Mouse (Mus musculus): ENCODE results near the gene Gm32802. TPM values are rescaled to one million over a fixed set of nuclear protein-coding genes. Genes with fewer than 3 reads are reported as not detected.

Gene Gm32802
- polyA plus RNA-seq (2012; rRNA removed), result 0.08 and 0.15 TPM in 2 replicates

GRCm38 (mm10) chr10:118258388-118258787, at the start of gene Gm32802:
Gene Gm32802 (plus strand): TSS chr10:118258688.

GRCm38 (mm10) chr10:118240680-118241079, 17.8 kb upstream of the Gm32802 start, which contains the start of gene Gm32717:
Gene Gm32717 (minus strand): TSS chr10:118240780.

GRCm38 (mm10) chr10:118294938-118295337, 36.5 kb downstream of the Gm32802 start, which contains the start of gene Iltifb:
Gene Iltifb (minus strand): TSS chr10:118295038.

Other genes starting within 250 kb of the Gm32802 start
- 42.4 and 48.0 TPM in 2 replicates for gene Mdm1, start 116.9 kb upstream of the Gm32802 start, polyA plus RNA-seq (2012; rRNA removed)
- 0.13 and 0.15 TPM in 2 replicates for gene Il22, start 53.7 kb upstream of the Gm32802 start, polyA plus RNA-seq (2012; rRNA removed)
- gene Gm32717, start 17.9 kb upstream of the Gm32802 start, polyA plus RNA-seq (2012; rRNA removed), result 0.08 and 0.15 TPM in 2 replicates
- not detected in 2 replicates for gene Iltifb, start 36.4 kb downstream of the Gm32802 start, polyA plus RNA-seq (2012; rRNA removed)
- not detected in 2 replicates for gene Gm9040, start 68.3 kb downstream of the Gm32802 start, polyA plus RNA-seq (2012; rRNA removed)
- gene Gm9044, start 73.7 kb downstream of the Gm32802 start, polyA plus RNA-seq (2012; rRNA removed), result not detected in 2 replicates
- 0.02 and 0.05 TPM in 2 replicates for gene Gm9045, start 79.1 kb downstream of the Gm32802 start, polyA plus RNA-seq (2012; rRNA removed)
- gene Gm9046, start 84.6 kb downstream of the Gm32802 start, polyA plus RNA-seq (2012; rRNA removed), result not detected in 2 replicates
- not detected in 2 replicates for gene Gm9048, start 90.0 kb downstream of the Gm32802 start, polyA plus RNA-seq (2012; rRNA removed)
- 0.02 and 0.05 TPM in 2 replicates for gene Gm9049, start 95.4 kb downstream of the Gm32802 start, polyA plus RNA-seq (2012; rRNA removed)
- 0.05 TPM in 1 of 2 replicates, not detected in the other for gene Ifng, start 182.4 kb downstream of the Gm32802 start, polyA plus RNA-seq (2012; rRNA removed)